Mouse (Mus musculus) stomach, postnatal 0 days (tissue): ENCODE measurements around the gene Men1.

Experiments used
- CTCF ChIP-seq: IDR thresholded peaks from 2 replicates; pipeline ENCODE4 v1.5.1; 2016; ENCODE audit warnings: antibody characterized with exemption, low read depth, mild to moderate bottlenecking, moderate library complexity
- EP300 ChIP-seq: optimal IDR thresholded peaks from 2 replicates; pipeline ENCODE3; 2016; ENCODE audit warnings: antibody characterized with exemption

DNA sequence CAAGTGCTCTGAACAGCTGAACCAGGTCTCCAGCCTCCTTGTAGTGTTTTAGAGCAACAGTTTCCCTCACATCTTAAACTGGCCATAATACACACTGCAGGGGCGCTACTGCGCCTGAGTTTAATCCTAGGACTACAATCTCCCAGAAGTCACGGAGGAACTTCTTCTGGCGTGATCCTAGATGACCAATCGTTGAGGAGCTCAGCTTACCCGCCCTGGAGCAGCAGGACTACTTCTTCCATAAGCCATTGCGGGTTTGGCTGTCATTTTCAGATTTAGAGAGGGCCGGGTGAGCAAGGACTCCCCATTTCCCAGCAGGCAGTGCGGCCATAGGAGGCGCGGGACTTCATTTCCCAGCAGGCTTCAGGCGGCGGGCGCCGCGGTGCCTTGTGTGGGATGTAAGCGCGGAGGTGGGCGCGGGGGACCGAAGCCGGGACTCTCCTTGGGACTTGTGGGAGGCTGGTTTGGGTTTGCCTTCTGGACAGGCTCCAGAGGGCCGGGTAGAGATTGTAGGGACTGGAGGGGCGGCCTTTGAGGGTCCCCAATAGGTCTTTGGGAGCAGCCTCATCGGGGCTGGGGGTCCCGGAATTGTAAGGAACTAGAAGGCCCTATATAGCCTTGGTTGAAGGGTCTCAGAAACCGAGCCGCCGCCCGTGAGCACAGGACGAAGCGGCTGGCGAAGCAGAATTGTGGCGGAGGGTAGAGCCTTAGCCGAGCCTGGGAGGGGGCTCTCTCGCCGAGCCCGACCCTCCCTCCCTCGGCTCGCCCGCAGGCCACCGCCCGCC lies at the start of gene Men1:
- TF ChIP-seq CTCF (peak; percentile 71), EP300 (no peak)
